Mouse (Mus musculus): Measurements from ENCODE around the gene Osbpl8.

- TF ChIP-seq POLR2A (IDR thresholded peaks at IDR 0.05; ENCODE audit: extremely low read depth, insufficient read depth, low read length) (no peak), CTCF (IDR thresholded peaks at IDR 0.05; ENCODE audit: low read depth, low read length) (no peak)
Observed at GRCm38 (mm10) chr10:111193536-111193935, 29.0 kb downstream of the Osbpl8 start.

All from liver, adult 2 months (tissue).